Mouse (Mus musculus): ENCODE results near the gene Haao.

DNA sequence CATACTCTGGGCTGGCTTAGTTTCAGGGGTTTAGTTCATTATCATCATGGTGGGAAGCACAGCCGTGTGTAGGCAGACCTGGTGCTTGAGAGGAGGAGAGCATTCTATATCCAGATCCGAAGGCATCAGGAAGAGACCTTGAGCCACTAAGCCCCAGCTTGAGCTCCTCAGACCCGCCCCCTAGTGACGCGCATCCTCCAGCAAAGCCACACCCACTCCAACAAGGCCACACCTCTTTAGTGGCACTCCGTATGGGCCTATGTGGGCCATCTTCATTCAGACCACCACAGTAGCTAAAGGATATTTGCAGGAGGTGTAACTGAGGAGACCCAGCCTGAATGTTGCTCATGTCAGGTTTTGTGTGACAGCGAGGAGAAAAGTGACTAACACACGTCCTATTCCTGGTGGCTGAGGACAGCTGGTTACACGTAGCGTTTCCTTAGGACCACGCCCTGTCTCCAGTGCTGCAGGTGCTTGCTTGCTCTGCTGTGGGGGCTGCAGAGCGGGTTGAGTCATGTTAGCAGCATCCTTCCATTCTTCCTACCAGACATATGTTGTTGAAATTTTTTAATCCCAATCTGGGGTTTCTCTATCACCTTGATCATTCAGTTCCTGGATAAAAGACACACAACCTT, 6.6 kb upstream of the Haao start:
- no peak for TF ChIP-seq POLR2A (IDR thresholded peaks at IDR 0.05; ENCODE audit: insufficient read length, low read depth)
- TF ChIP-seq POLR2AphosphoS2 (IDR thresholded peaks at IDR 0.05; ENCODE audit: insufficient read length, low read depth), result no peak
- TF ChIP-seq SRF (IDR thresholded peaks at IDR 0.05; ENCODE audit: control insufficient read depth, insufficient read length, low read depth), result no peak
- TF ChIP-seq TCF12 (IDR thresholded peaks at IDR 0.05; ENCODE audit: insufficient read depth, poor library complexity, severe bottlenecking), result no peak
- TF ChIP-seq USF1 (IDR thresholded peaks at IDR 0.05; ENCODE audit: low read depth), result no peak
- TF ChIP-seq CEBPB (IDR thresholded peaks at IDR 0.05; ENCODE audit: insufficient read depth, poor library complexity, severe bottlenecking), result no peak
- TF ChIP-seq E2F4 (IDR thresholded peaks at IDR 0.05; ENCODE audit: insufficient read depth), result no peak
- no peak for TF ChIP-seq TCF3 (IDR thresholded peaks at IDR 0.05; ENCODE audit: insufficient read length, low read depth)
- TF ChIP-seq REST (IDR thresholded peaks at IDR 0.05; ENCODE audit: insufficient read depth, insufficient read length), result no peak
